Mouse (Mus musculus) splenic B cell, adult 2 months (primary cell): ENCODE data around the gene Ralgapa2.
A peak's percentile ranks its signal among the peaks of the same experiment; 100 is the strongest.

Experiments used
- DNase-seq: peaks from one replicate; pipeline ENCODE4 v3.0.0-alpha.2; 2011; ENCODE audit warnings: low read depth, low spot score
- H3K27me3 ChIP-seq: 2 replicates; pipeline ENCODE4 v1.6.1; 2012; ENCODE audit warnings: mild to moderate bottlenecking, low read length, moderate library complexity, mixed read lengths; ENCODE audit not compliant: control insufficient read depth, poor library complexity, insufficient read depth, severe bottlenecking
- H3K36me3 ChIP-seq: 2 replicates; pipeline ENCODE4 v1.6.1; 2012; ENCODE audit warnings: mild to moderate bottlenecking, low read length, moderate library complexity, mixed read lengths; ENCODE audit not compliant: control insufficient read depth, poor library complexity, insufficient read depth, severe bottlenecking

Gene Ralgapa2

GRCm38 (mm10) chr2:146246409-146247075 lies 265.6 kb downstream of the Ralgapa2 start:
- no peaks in the 10 kb centered on the region for H3K27me3 ChIP-seq
- no peaks in the 10 kb centered on the region; the same call in 1 of the 2 replicates for H3K36me3 ChIP-seq
- DNase-seq: no peak

GRCm38 (mm10) chr2:146245401-146245800 lies 266.7 kb downstream of the Ralgapa2 start:
- no peak for DNase-seq
- H3K27me3 ChIP-seq: no peaks in the 10 kb centered on the region
- H3K36me3 ChIP-seq: no peaks in the 10 kb centered on the region; the same call in 1 of the 2 replicates

- H3K27me3 ChIP-seq: no peaks in the 10 kb centered on the region
- no peaks in the 10 kb centered on the region; the same call in 1 of the 2 replicates for H3K36me3 ChIP-seq
- no peak for DNase-seq
Measured at GRCm38 (mm10) chr2:146244049-146244448, 268.1 kb downstream of the Ralgapa2 start.

- DNase-seq: no peak
- H3K36me3 ChIP-seq: no peaks in the 10 kb centered on the region; the same call in 1 of the 2 replicates
- no peaks in the 10 kb centered on the region for H3K27me3 ChIP-seq
Measured at GRCm38 (mm10) chr2:146239196-146239747, 272.9 kb downstream of the Ralgapa2 start.

- H3K36me3 ChIP-seq: no peaks in the 10 kb centered on the region
- H3K27me3 ChIP-seq: no peaks in the 10 kb centered on the region
- DNase-seq: no peak
Measured at GRCm38 (mm10) chr2:146231485-146231884, 280.7 kb downstream of the Ralgapa2 start.

- no peaks in the 10 kb centered on the region; the same call in 1 of the 2 replicates for H3K27me3 ChIP-seq
- no peaks in the 10 kb centered on the region for H3K36me3 ChIP-seq
- DNase-seq: no peak
Measured at GRCm38 (mm10) chr2:146228435-146228834, 283.7 kb downstream of the Ralgapa2 start.

GRCm38 (mm10) chr2:146227646-146228045 lies 284.5 kb downstream of the Ralgapa2 start:
- Histone ChIP-seq H3K27me3 (no peaks in the 10 kb centered on the region; the same call in 1 of the 2 replicates), H3K36me3 (no peaks in the 10 kb centered on the region)
- no peak for DNase-seq

GRCm38 (mm10) chr2:146226484-146226883 lies 285.7 kb downstream of the Ralgapa2 start:
- DNase-seq: peak; percentile 48

GRCm38 (mm10) chr2:146225818-146226217 lies 286.3 kb downstream of the Ralgapa2 start:
- peak; percentile 56 for DNase-seq
- H3K27me3 ChIP-seq: peaks cover 6% of the 10 kb centered on the region; the same call in 1 of the 2 replicates
- no peaks in the 10 kb centered on the region for H3K36me3 ChIP-seq

More at GRCm38 (mm10) chr2:146226484-146226883, 285.7 kb downstream of the Ralgapa2 start:
- Histone ChIP-seq H3K36me3 (no peaks in the 10 kb centered on the region), H3K27me3 (peaks cover 1% of the 10 kb centered on the region; the same call in 1 of the 2 replicates)

GRCm38 (mm10) chr2:146224141-146224540 lies 288.0 kb downstream of the Ralgapa2 start:
- H3K36me3 ChIP-seq: no peaks in the 10 kb centered on the region
- peaks cover 9% of the 10 kb centered on the region for H3K27me3 ChIP-seq
- no peak for DNase-seq

GRCm38 (mm10) chr2:146223176-146223905 lies 288.8 kb downstream of the Ralgapa2 start:
- peak; percentile 46 for DNase-seq
- Histone ChIP-seq H3K27me3 (peaks cover 10% of the 10 kb centered on the region), H3K36me3 (no peaks in the 10 kb centered on the region)

GRCm38 (mm10) chr2:146222279-146223175 lies 289.6 kb downstream of the Ralgapa2 start:
- H3K36me3 ChIP-seq: no peaks in the 10 kb centered on the region
- DNase-seq: peak; percentile 36
- peaks cover 11% of the 10 kb centered on the region for H3K27me3 ChIP-seq

GRCm38 (mm10) chr2:146221929-146222278 lies 290.2 kb downstream of the Ralgapa2 start:
- no peaks in the 10 kb centered on the region for H3K36me3 ChIP-seq
- peak; percentile 23 for DNase-seq
- H3K27me3 ChIP-seq: peaks cover 11% of the 10 kb centered on the region
